Mouse (Mus musculus): Measurements from ENCODE around the gene Gse1. TPM values are rescaled to one million over a fixed set of nuclear protein-coding genes. Genes with fewer than 3 reads are reported as not detected.
A peak's percentile ranks its signal among the peaks of the same experiment; 100 is the strongest.

Gene Gse1
- total RNA-seq, 1 experiment from 2014 or later: 48.8 TPM

GRCm38 (mm10) chr8:120498926-120499605 lies 270.8 kb downstream of the Gse1 start:
- peak; percentile 90 for DNase-seq

DNA sequence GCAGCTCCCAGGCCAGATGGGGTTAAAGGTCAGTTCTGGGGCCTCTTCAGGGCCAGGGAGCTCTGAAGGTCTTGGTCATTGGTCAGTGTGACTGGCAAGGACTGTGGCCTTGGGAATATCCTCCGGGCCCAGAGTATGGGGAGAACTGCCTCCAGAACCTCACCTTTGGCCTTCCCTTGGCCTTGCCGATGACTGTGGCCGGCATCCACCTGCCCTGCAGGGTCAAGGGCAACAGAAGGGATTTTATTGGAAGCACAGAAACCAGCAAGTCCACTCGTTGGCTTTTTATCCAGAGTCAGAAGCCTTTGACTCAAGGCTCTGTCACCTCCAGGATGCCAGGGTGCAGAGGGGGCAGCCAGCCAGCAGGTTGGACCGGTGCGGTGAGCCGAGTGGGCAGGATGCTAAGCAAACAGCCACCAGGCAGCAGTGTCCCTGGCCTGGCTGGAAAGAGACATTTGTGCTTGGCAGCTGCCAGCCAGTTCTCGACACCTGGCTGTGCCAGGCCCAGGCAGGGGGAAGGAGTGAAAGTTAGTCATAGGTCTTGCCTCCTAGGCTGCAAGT lies 272.5 kb downstream of the Gse1 start:
- no peak for DNase-seq

DNA sequence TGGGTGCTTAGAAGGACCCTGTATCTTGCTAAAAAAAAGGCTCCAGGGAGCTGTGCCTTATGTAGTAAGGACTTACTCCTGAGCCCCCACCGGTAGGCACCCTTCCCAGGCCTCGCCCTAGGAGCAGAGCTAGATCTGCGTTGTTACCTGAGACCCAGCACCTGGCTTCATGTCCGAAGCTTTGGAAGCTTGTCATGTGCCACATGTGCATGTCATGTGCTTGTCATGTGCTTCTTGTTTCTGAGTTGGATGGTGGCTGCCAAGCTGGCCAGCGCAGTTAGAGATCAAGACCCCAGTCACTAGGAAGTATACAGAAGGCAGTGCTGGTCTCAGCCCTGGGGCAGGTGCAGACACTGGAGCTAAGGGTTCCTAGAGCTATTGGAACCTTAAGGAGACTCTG lies 273.2 kb downstream of the Gse1 start:
- no peak for DNase-seq

DNA sequence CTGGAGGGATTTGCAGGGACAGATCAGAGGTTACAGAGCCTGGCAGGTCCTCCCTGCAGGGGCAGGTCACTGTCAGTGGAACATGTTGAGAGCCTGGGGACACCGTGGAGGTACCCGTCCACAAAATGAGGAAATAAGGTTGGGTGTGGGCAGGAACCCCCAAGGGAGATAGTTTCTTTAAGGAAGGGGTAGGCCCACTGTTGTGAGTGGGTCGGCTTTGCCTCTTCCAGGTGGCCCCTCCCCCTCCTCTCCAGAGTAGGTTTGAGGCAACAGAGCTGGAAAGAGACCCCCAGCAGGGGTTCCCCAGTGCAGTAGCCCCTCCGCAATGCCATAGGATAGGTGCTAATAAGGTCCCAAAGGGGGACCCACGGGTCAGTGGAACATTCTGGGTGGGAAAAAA lies 274.2 kb downstream of the Gse1 start:
- DNase-seq: no peak

GRCm38 (mm10) chr8:120504251-120505081 lies 276.2 kb downstream of the Gse1 start:
- peak; percentile 72 for DNase-seq

GRCm38 (mm10) chr8:120505082-120505511 lies 276.8 kb downstream of the Gse1 start:
- DNase-seq: peak; percentile 10

DNA sequence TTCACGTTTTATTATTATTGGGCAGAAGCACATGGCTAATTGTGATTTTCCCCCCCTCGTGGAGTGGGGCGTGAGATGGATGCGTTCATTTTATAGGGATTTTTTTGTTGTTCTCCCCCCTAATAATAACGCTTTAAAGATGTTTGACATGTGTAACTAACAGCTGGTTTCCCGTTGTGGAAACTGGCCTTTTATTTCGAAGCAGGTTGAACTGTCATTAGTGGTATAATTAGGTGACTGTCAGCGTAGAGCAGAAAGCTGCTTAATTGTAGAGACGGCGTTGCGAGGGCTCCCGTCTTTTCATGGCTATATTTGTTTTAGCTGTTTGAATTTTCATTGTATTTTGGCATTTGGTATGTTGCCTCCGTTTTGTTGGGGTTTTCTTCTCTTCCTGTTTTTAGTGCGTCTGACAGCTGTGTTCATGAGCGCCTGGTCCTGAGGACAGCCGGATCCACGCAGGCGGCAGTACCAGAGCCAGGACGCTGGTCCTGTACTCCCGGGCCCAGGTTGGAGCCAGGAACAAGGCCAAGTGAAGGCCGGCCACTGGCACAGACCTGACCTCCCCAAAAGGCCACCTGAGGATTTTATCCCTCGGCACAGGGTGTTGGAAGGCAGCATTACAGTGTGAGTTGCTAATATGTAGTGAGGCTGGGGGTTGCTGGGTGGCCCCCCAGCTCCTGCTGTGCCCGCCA lies 277.5 kb downstream of the Gse1 start:
- DNase-seq: no peak

DNA sequence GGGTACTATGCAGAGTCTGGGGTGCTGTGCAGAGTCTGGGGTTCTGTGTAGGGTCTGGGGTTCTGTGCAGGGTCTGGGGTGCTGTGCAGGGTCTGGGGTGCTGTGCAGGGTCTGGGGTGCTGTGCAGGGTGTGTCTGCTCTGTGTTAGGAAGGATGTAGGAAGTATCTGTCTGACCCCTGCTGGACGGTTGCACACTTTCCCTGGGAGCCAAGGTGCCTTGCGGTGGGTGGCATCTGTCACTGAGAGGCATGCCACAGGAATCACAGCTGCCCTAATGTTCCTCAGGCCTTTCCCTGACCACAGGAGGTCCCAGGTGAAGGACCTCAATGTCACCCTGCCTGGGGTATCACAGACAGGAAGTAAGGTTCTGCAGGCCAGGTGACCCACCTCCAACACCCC lies 278.3 kb downstream of the Gse1 start:
- no peak for DNase-seq

DNA sequence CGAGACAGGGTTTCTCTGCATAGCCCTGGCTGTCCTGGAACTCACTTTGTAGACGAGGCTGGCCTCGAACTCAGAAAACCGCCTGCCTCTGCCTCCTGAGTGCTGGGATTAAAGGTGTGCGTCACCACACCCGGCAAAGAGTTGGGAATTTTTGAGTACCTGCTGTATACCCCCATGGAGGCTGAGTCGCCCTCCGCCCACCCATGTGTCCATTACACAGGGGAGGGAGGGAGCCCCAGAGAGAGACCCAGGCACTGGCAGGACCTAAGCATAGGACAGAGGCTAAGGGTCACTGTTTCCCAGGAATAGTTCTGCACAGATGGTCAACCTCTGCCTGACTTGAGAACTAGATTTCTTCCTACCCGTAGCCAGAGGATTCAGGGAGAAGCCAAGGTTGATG lies 279.0 kb downstream of the Gse1 start:
- DNase-seq: no peak

DNA sequence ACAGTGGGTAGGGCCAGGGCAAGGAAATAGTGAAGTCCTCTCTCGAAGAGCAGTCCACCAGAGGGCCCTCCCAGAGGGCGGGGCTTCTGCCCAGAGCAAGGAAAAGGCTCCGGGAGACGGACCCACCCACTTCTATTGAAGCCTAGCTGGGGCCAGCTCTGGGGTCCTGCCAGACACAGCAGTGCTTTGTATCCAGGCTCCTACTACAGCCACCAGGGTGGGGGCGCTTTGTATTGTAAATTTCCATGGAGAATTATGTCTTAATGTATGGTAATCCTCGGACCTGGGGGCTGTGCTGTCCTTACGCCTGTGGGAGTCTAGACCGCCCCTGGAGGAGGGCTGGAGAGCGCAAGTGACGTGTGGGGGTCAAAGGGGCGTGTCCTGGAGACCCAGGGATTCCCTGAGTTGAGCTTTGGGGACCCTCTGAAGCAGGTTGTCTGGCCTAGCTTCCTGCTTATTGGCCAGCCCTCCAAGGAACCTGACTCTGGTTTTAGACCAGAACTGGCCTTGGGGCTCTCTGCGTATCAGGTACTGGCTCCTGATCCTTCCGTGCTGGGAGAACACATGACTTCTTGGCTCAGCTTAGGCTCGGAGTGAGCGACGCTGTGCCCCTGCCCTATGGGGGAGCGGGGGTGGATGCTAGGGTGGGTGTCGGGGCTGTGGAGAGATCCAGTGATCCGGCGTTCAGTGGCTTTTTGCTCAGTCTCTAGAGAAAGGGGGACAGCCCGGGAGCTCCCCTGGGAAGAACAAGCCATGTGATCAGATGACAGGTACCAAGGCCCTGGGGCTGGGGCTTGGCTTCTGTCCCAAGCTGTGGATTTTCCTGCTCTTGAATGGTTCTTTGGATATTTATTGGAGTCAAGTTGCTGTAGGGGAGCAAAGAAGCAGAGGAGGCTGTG lies 281.1 kb downstream of the Gse1 start:
- DNase-seq: no peak

GRCm38 (mm10) chr8:120510035-120510416 lies 281.8 kb downstream of the Gse1 start:
- no peak for DNase-seq

DNA sequence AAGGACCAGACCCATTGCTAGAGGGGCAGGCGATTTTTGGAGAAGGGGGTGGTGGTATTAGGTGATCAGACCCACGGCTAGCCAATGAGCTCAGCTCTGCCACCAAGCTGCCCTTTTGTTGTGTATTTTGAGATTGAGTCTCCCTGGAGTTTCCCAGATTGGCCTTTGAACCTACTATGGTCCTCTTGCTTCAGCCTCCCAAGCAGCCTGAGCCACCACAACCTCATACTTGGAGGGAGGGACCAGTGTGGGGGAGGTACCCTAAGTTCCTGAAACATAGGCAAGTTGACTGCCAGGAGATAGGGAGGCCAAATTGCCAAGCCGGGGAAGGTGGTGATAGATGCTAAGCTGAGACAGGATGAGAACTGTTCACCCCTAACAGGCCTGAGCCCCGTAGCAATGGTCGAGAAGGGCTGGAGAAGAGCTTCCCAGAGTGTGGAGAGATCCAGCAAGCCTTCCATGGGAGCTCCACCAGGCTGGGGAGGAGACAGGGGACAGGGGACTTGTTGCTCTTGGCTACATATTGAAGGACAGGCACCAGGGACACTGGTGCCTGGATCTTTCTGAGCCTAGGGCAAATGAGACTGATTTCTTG lies 282.7 kb downstream of the Gse1 start:
- no peak for DNase-seq

- peak; percentile 51 for DNase-seq
Measured at GRCm38 (mm10) chr8:120511737-120512136, 283.5 kb downstream of the Gse1 start.

GRCm38 (mm10) chr8:120512326-120512725 lies 284.1 kb downstream of the Gse1 start:
- DNase-seq: no peak

GRCm38 (mm10) chr8:120513145-120513544 lies 284.9 kb downstream of the Gse1 start:
- no peak for DNase-seq

- DNase-seq: no peak
Measured at GRCm38 (mm10) chr8:120513638-120514461, 285.6 kb downstream of the Gse1 start.

- no peak for DNase-seq
Measured at GRCm38 (mm10) chr8:120515214-120515613, 287.0 kb downstream of the Gse1 start.

DNA sequence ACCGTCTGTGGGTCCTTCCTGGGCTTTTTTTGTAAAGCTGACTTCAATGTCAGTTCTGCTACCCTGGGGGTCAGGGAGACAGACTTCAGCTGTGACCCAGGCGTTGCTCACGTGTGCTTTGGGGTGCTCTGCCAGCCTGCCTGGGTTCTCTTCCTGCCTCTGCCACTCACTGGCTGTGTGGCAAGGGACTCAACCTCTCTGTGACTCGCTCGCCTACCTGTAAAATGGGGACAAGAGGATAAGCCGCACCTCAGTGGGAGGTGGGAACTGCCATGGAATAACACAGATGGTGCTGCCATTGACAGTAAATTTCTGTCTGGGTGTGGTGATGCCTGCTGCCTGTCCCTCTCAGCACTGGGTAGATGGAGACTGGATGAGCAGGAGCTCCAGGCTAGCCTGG lies 287.4 kb downstream of the Gse1 start:
- DNase-seq: no peak

- DNase-seq: no peak
Measured at GRCm38 (mm10) chr8:120516182-120516755, 288.0 kb downstream of the Gse1 start.
